Comparison of ENCODE assay signal across 16 mouse cellular contexts in the genomic region with DNA sequence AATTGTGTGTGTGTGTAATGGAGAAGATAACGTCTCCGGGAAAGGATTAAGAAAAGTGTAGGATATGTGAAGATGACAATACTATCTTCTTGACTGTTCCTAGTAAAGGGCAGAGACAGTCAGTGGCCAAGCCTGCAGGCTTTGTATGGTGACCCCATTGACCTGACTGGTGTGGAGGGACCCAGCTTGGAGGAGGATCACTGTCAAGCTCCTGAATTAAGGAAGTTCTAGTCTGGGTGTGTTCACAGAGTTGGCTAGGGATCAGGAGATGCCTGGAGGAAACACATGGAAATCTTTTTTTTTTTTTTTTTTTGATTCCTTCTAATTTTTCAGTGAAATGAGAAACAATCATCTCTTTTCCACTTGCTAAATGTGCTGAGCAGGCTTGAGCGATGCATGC. TPM values are rescaled to one million over a fixed set of nuclear protein-coding genes. Genes with fewer than 3 reads are reported as not detected.
A peak's percentile ranks its signal among the peaks of the same experiment; 100 is the strongest.
DNase-seq lines count a peak whose midpoint lies in the region; ATAC-seq and TF ChIP-seq lines count a peak whose summit lies in the region.
"Had no signal": no experiment of that assay in that cellular context is flagged by ENCODE, and none has a peak within 500 bp of the region (broad histone marks: within the 10 kb centered on the region; RNA-seq: fewer than 3 reads in every experiment).

No protein-coding gene starts in this region.

- no peak for TF ChIP-seq CTCF in lung, postnatal 0 days (IDR thresholded peaks at IDR 0.05)
- TF ChIP-seq CTCF in kidney, postnatal 0 days (IDR thresholded peaks at IDR 0.05; ENCODE audit: low read depth): no peak
- TF ChIP-seq CTCF in left cerebral cortex, adult 2 months (IDR thresholded peaks at IDR 0.05): no peak

- no peaks in the 10 kb centered on the region for H3K27me3 ChIP-seq in lung, postnatal 0 days (replicated peaks; ENCODE audit: insufficient read depth, low read length)
- no peaks in the 10 kb centered on the region for H3K27me3 ChIP-seq in kidney, postnatal 0 days (ENCODE audit: insufficient read depth, low read length)
- H3K27me3 ChIP-seq: hindbrain, embryonic 15.5 days; Patski had no signal

- peak; percentile 30 to 36 for DNase-seq in heart, adult 18-20 months
- DNase-seq in heart, postnatal 14 days: no peak
- DNase-seq in lung, postnatal 0 days (ENCODE audit: low spot score): peak; percentile 38
- no peak for DNase-seq in lung, postnatal 25 days (ENCODE audit: low spot score)
- DNase-seq in kidney, postnatal 0 days (ENCODE audit: low spot score): peak; percentile 36
- no peak for DNase-seq in cerebellum, adult 8-10 months
- DNase-seq in left cerebral cortex, adult 2 months (ENCODE audit: extremely low spot score in 1 of 2, low spot score in 2 of 2): no peak
- DNase-seq in MN1 (ENCODE audit: low spot score): no peak
- DNase-seq: adrenal gland, postnatal 14 days; cerebellum, adult 11-12 months; thymus, postnatal 4 days had no signal

- H3K4me1 ChIP-seq in lung, postnatal 0 days (ENCODE audit: insufficient read depth, low read depth, low read length): 0 out of 2 replicates have a peak, but pooled peaks cover 3% of the 10 kb centered on the region
- 0 out of 2 replicates have a peak, but pooled peaks cover 3% of the 10 kb centered on the region for H3K4me1 ChIP-seq in kidney, postnatal 0 days (replicated peaks; ENCODE audit: insufficient read depth, low read length)
- H3K4me1 ChIP-seq: hindbrain, embryonic 15.5 days had no signal

- intact Hi-C loops in heart, postnatal 14 days (cut with DNase I): loop anchor here (5.0 kb wide), 1 partner anchor 92 kb away; the partner anchor contains the start of gene Metrnl
- intact Hi-C loops in left cerebral cortex, adult 2 months (cut with DNase I): no loop called here

- no peak overlapping the region for H3K4me3 ChIP-seq in lung, postnatal 0 days (ENCODE audit: low read depth, low read length)
- H3K4me3 ChIP-seq in kidney, postnatal 0 days (replicated peaks; ENCODE audit: low read depth, low read length): no peak overlapping the region
- no peak overlapping the region for H3K4me3 ChIP-seq in left cerebral cortex, adult 2 months
- H3K4me3 ChIP-seq: erythroblast, embryonic 14.5 days; hindbrain, embryonic 15.5 days had no signal

- no peak overlapping the region for H3K4me2 ChIP-seq in lung, postnatal 0 days (replicated peaks; ENCODE audit: low read depth, low read length)
- no peak overlapping the region for H3K4me2 ChIP-seq in kidney, postnatal 0 days (ENCODE audit: low read length)
- H3K4me2 ChIP-seq: hindbrain, embryonic 15.5 days had no signal

- H3K9ac ChIP-seq in lung, postnatal 0 days (replicated peaks; ENCODE audit: low read depth): no peak overlapping the region
- no peak overlapping the region for H3K9ac ChIP-seq in kidney, postnatal 0 days (ENCODE audit: low read depth, low read length)
- H3K9ac ChIP-seq: hindbrain, embryonic 15.5 days had no signal

- ATAC-seq in lung, postnatal 0 days: peak; percentile 8
- ATAC-seq in kidney, postnatal 0 days (replicated peaks; ENCODE audit: low FRiP score, low read depth): no peak
- ATAC-seq: Patski had no signal

- H3K9me3 ChIP-seq in lung, postnatal 0 days (ENCODE audit: low read length): no peaks in the 10 kb centered on the region
- no peaks in the 10 kb centered on the region for H3K9me3 ChIP-seq in kidney, postnatal 0 days (replicated peaks; ENCODE audit: low read length)
- H3K9me3 ChIP-seq: hindbrain, embryonic 15.5 days had no signal

- no peaks in the 10 kb centered on the region for H3K36me3 ChIP-seq in lung, postnatal 0 days (ENCODE audit: insufficient read depth, low read length)
- H3K36me3 ChIP-seq in kidney, postnatal 0 days (ENCODE audit: insufficient read depth, low read length): no peaks in the 10 kb centered on the region
- H3K36me3 ChIP-seq: hindbrain, embryonic 15.5 days had no signal

- 29% methylated on average over 3 of the region's 3 CpGs for WGBS in lung, postnatal 0 days
- 74% methylated on average over 3 of the region's 3 CpGs for WGBS in kidney, postnatal 0 days

- H3K27ac ChIP-seq in lung, postnatal 0 days (ENCODE audit: low read length): no peak overlapping the region
- no peak overlapping the region; the same call in 1 of the 2 replicates for H3K27ac ChIP-seq in kidney, postnatal 0 days
- no peak overlapping the region for H3K27ac ChIP-seq in left cerebral cortex, adult 2 months
- H3K27ac ChIP-seq: hindbrain, embryonic 15.5 days had no signal

- TF ChIP-seq EP300 in lung, postnatal 0 days (IDR thresholded peaks at IDR 0.05): no peak

RNA-seq across cellular contexts. Expression of gene Ptchd3, which starts 35.9 kb away (rescaled TPM):
- total RNA-seq in heart, adult 18-20 months (2021): under 1 TPM in 1 of 2 experiments, not detected in 1; 0.12 TPM
- total RNA-seq in heart, postnatal 14 days (2021): under 1 TPM; 0.38 to 0.39 TPM
- polyA plus RNA-seq in lung, postnatal 0 days (2015; fragmentation: Nextera tagmentation; extraction: Ambion mirVana): 0.06 TPM in 1 of 2 replicates, not detected in the other
- not detected in 2 replicates for polyA plus RNA-seq in kidney, postnatal 0 days (2015; fragmentation: Nextera tagmentation; extraction: Ambion mirVana)
- total RNA-seq in left cerebral cortex, adult 2 months (2021): not detected
- total RNA-seq: adrenal gland, postnatal 14 days; layer of hippocampus, postnatal 14 days had no signal
- polyA plus RNA-seq: erythroblast, embryonic 14.5 days; hindbrain, embryonic 15.5 days; liver, embryonic 16.5 days; Patski had no signal

Comparison
In these comparisons a context has a peak if more than half of its experiments do, and no peak if none do; other contexts are left out.
1. DNase-seq: peak in heart, adult 18-20 months (2 of 2), lung, postnatal 0 days (single experiment) and kidney, postnatal 0 days (single experiment); none in heart, postnatal 14 days (0 of 2), lung, postnatal 25 days (single experiment), cerebellum, adult 8-10 months (single experiment), left cerebral cortex, adult 2 months (0 of 2) and MN1 (single experiment).